Mouse (Mus musculus) adipose tissue, adult 10 weeks (tissue): ENCODE data around the gene C1s1. TPM values are rescaled to one million over a fixed set of nuclear protein-coding genes. Genes with fewer than 3 reads are reported as not detected.

Experiments used
- polyA plus RNA-seq: library from polyadenylated mRNA; stranded (reverse); fragments of 350-450 nt; fragmentation: Illumina TruSeq; extraction: RNeasy Lipid Tissue Mini Kit (QIAGEN cat#74804); gene quantifications from one replicate; pipeline ENCODE4 v1.2.3, GENCODE M21; 2014; ENCODE audit warnings: low read depth, low replicate concordance

The C1s1 gene
- polyA plus RNA-seq, result 183 TPM

DNA sequence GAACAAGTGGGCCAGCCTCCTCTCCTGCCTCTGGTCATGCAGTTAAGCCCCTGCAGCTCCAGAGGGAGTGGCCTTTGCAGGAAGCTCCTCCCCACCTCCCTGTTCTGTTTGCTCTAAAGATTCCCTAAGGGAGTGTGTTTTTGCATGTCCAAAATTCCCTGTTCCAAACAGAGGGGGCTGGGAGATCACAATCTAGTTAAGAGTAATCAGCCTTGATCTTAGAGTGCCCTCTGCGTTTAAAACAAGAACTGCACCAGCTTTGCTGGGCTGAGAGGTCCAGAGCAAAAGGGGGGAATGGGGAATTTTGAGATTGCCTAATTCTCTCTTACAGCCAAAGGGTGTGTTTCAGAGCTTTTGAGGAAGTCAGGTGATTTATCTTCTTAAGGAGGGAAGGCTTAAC, at the start of gene C1s1:
Gene C1s1 (minus strand): TSS at position 76 of the 400 bp plus-strand sequence.

DNA sequence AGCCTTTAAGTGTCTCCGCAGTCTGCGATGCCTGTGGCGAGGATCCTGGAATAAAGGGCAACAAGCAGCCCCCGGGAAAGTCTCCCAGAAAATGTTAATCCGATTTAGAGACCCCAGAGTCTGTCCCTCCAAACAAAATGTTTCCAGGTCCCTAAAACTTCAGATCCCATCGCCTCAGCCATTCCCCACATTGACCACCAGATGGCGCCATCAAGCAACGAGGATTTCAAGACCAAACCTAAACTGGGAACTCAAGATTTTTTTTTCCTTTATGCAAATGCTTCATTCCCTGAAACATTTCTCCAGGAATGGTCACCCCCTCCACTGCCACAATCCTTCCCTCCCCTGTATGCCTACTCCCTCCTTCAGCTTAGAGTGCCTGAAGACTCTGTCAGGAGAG, 27.9 kb upstream of the C1s1 start, which contains the start of gene C1rb:
Gene C1rb (plus strand): TSS at position 269 of the 400 bp plus-strand sequence.

DNA sequence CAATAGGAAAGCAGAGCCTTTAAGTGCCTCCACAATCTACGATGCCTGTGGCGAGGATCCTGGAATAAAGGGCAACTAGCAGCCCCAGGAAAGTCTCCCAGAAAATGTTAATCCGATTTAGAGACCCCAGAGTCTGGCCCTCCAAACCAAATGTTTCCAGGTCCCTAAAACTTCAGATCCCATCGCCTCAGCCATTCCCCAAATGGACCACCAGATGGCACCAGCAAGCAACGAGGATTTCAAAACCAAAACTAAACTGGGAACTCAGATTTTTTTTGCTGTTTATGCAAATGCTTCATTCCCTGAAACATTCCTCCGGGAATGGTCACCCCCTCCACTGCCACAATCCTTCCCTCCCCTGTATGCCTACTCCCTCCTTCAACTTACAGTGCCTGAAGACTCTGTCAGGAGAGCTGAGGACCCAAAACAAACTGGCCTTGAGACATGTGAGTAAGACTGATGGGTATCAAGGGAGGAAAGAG, 29.8 kb downstream of the C1s1 start, which contains the start of gene C1ra:
Gene C1ra (plus strand): TSS at position 51 of the 482 bp plus-strand sequence.

DNA sequence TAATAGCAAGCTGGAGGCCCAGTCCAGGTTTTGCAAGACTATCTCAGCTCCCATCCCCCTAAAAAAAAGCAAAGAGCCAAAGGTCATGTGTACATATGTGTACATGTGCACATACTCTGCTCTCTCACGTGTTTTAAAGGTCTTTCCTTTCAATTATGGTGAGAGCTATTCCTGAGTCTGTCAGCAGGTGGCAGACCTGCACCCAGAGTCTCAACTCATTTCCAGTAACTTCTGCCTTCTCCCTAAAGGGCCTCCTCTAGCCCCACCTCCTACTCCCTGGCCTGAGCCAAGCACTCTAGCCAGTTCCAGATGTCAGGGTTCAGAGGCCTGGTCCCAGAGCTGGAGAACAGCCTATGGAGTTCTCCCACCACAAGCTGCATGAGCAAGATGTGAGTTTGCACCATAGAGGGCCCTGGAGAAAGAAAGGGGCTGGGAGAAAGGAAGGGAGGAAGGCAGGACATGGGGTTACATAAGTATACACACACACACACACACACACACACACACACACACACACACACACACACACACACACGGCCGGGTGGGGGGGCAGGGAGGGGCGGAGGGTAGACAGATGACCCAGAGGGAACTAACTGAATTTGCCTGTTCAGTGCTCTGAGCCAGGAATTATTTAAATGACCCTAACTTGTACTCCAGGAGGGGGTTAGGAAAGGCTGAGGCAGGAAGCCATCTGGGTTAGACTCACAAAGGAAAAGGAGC, 49.2 kb downstream of the C1s1 start, which contains the start of gene C1rl:
Gene C1rl (plus strand): TSS at position 272 of the 720 bp plus-strand sequence.

Other genes starting within 250 kb of the C1s1 start
- 22.6 TPM for gene Cd163, start 237.7 kb downstream of the C1s1 start, polyA plus RNA-seq
- gene Pex5, start 127.3 kb downstream of the C1s1 start, polyA plus RNA-seq, result 42.3 TPM
- gene Clstn3, start 77.6 kb downstream of the C1s1 start, polyA plus RNA-seq, result 6.1 TPM
- 4.6 TPM for gene C1rl, start 49.2 kb downstream of the C1s1 start, polyA plus RNA-seq
- 78.4 TPM for gene C1ra, start 30.0 kb downstream of the C1s1 start, polyA plus RNA-seq
- not detected for gene C1rb, start 27.9 kb upstream of the C1s1 start, polyA plus RNA-seq
- 5.6 TPM for gene C1s2, start 93.7 kb upstream of the C1s1 start, polyA plus RNA-seq
- 75.1 TPM for gene Lpcat3, start 120.7 kb upstream of the C1s1 start, polyA plus RNA-seq
- gene Emg1, start 169.8 kb upstream of the C1s1 start, polyA plus RNA-seq, result 55.2 TPM
- 129 TPM for gene Phb2, start 170.0 kb upstream of the C1s1 start, polyA plus RNA-seq
- 24.1 TPM for gene Ptpn6, start 196.4 kb upstream of the C1s1 start, polyA plus RNA-seq
- 210 TPM for gene Grcc10, start 199.0 kb upstream of the C1s1 start, polyA plus RNA-seq
- gene Gm45234, start 213.7 kb upstream of the C1s1 start, polyA plus RNA-seq, result not detected
- 47.5 TPM for gene Atn1, start 214.2 kb upstream of the C1s1 start, polyA plus RNA-seq
- 5.5 TPM for gene Eno2, start 227.3 kb upstream of the C1s1 start, polyA plus RNA-seq
- 10.8 TPM for gene Lrrc23, start 237.4 kb upstream of the C1s1 start, polyA plus RNA-seq